Mouse (Mus musculus): ENCODE data around the gene Hmcn2. TPM values are rescaled to one million over a fixed set of nuclear protein-coding genes. Genes with fewer than 3 reads are reported as not detected.

The Hmcn2 gene
- polyA plus RNA-seq, 3 experiments from 2014 or later, result 0.20 to 0.54 (median 0.38) TPM

GRCm38 (mm10) chr2:31305684-31306083 lies 8.5 kb upstream of the Hmcn2 start:
- no peak for ATAC-seq

GRCm38 (mm10) chr2:31308257-31308656 lies 6.0 kb upstream of the Hmcn2 start:
- ATAC-seq, result no peak

- ATAC-seq, result no peak
Observed at GRCm38 (mm10) chr2:31309549-31309948, 4.7 kb upstream of the Hmcn2 start.

GRCm38 (mm10) chr2:31318162-31318561 lies 3.9 kb downstream of the Hmcn2 start:
- no peak for ATAC-seq

GRCm38 (mm10) chr2:31319200-31319599 lies 5.0 kb downstream of the Hmcn2 start:
- ATAC-seq, result no peak

GRCm38 (mm10) chr2:31327186-31327585 lies 13.0 kb downstream of the Hmcn2 start:
- no peak for ATAC-seq

GRCm38 (mm10) chr2:31337706-31338330 lies 23.6 kb downstream of the Hmcn2 start:
- ATAC-seq, result no peak

- ATAC-seq, result no peak
Observed at GRCm38 (mm10) chr2:31339826-31340225, 25.6 kb downstream of the Hmcn2 start.

GRCm38 (mm10) chr2:31341726-31342535 lies 27.7 kb downstream of the Hmcn2 start:
- no peak for ATAC-seq

GRCm38 (mm10) chr2:31346096-31346495 lies 31.9 kb downstream of the Hmcn2 start:
- no peak for ATAC-seq

- no peak for ATAC-seq
Observed at GRCm38 (mm10) chr2:31348373-31348772, 34.2 kb downstream of the Hmcn2 start.

- no peak for ATAC-seq
Observed at GRCm38 (mm10) chr2:31348850-31349249, 34.6 kb downstream of the Hmcn2 start.

- no peak for ATAC-seq
Observed at GRCm38 (mm10) chr2:31356771-31357170, 42.6 kb downstream of the Hmcn2 start.

- no peak for ATAC-seq
Observed at GRCm38 (mm10) chr2:31359316-31359715, 45.1 kb downstream of the Hmcn2 start.

- no peak for ATAC-seq
Observed at GRCm38 (mm10) chr2:31367186-31367585, 53.0 kb downstream of the Hmcn2 start.

- no peak for ATAC-seq
Observed at GRCm38 (mm10) chr2:31371396-31371795, 57.2 kb downstream of the Hmcn2 start.

- ATAC-seq, result no peak
Observed at GRCm38 (mm10) chr2:31372186-31372585, 58.0 kb downstream of the Hmcn2 start.

- no peak for ATAC-seq
Observed at GRCm38 (mm10) chr2:31374415-31374814, 60.2 kb downstream of the Hmcn2 start.

- ATAC-seq, result no peak
Observed at GRCm38 (mm10) chr2:31376057-31376456, 61.8 kb downstream of the Hmcn2 start.

- ATAC-seq, result no peak
Observed at GRCm38 (mm10) chr2:31377481-31377880, 63.3 kb downstream of the Hmcn2 start.

- ATAC-seq, result no peak
Observed at GRCm38 (mm10) chr2:31381292-31381846, 67.2 kb downstream of the Hmcn2 start.

GRCm38 (mm10) chr2:31382952-31383351 lies 68.7 kb downstream of the Hmcn2 start:
- no peak for ATAC-seq

GRCm38 (mm10) chr2:31416968-31417367 lies 102.8 kb downstream of the Hmcn2 start:
- ATAC-seq, result no peak

GRCm38 (mm10) chr2:31418021-31418420 lies 103.8 kb downstream of the Hmcn2 start:
- ATAC-seq, result no peak

Data from inflammation-experienced regulatory T-cells, adult 6 months (primary cell).